Mouse (Mus musculus) testis, adult 10 weeks (tissue): ENCODE results near the gene Cntln. TPM values are rescaled to one million over a fixed set of nuclear protein-coding genes. Genes with fewer than 3 reads are reported as not detected.

Source experiments
- polyA plus RNA-seq: library from polyadenylated mRNA; stranded (reverse); fragments of 350-450 nt; fragmentation: Illumina TruSeq; extraction: RNeasy Lipid Tissue Mini Kit (QIAGEN cat#74804); gene quantifications from one replicate; pipeline ENCODE4 v1.2.3, GENCODE M21; 2014; ENCODE audit warnings: low read depth, low replicate concordance

The Cntln gene
- 63.1 TPM for polyA plus RNA-seq

DNA sequence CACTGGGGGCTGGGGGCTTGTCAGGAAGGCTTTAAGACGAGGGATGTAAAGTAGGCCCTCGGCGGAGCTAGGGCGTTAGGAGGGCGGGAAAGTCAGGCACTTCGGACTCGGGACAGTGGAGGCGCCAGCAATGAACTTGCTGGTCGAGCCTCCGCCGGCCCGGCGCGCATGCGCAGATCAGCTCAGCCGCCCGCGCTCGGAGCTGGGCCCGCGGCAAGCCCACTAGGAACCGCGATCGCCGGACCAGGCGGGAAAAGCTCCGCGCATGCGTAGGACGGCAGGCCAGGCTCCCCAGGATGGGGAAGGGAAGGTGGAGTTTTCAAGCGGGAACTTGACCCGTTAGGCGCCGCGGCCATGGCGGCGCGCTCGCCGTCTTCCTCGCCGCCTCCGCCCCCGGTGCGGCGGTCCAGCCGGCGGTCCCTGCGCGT, at the start of gene Cntln:
Cntln (plus strand) TSS at position 199 of the 428 bp plus-strand sequence.

Other genes starting within 250 kb of the Cntln start
- gene Bnc2, start 209.0 kb upstream of the Cntln start, polyA plus RNA-seq = 6.3 TPM